Mouse (Mus musculus): ENCODE results near the gene Gas7.

- TF ChIP-seq POLR2A (IDR thresholded peaks at IDR 0.05; ENCODE audit: borderline replicate concordance, extremely low read depth, low read depth, low read length), result no peak
- TF ChIP-seq CTCF (IDR thresholded peaks at IDR 0.05; ENCODE audit: insufficient read depth, low read length), result no peak
Observed at GRCm38 (mm10) chr11:67585016-67585415, 129.8 kb downstream of the Gas7 start.

Data from lung, adult 2 months (tissue).